Mouse (Mus musculus) heart, embryonic 13.5 days (tissue): ENCODE measurements around the gene Sgce. TPM values are rescaled to one million over a fixed set of nuclear protein-coding genes. Genes with fewer than 3 reads are reported as not detected.

Experiments used
- ATAC-seq: fragments of 200-750 bp; cut with Nextera tagmentation; 2 replicates; pipeline ENCODE4 v1.8.0; 2017; ENCODE audit warnings: moderate TSS enrichment; ENCODE audit not compliant: insufficient number of reproducible peaks, low FRiP score, low TSS enrichment; ENCODE audit errors: extremely low read depth
- H3K27ac ChIP-seq: fragments of 300-500 bp; sonication (generic); replicated peaks from 2 replicates; pipeline ENCODE4 v1.5.1; 2015; ENCODE audit warnings: moderate library complexity, mild to moderate bottlenecking, inconsistent platforms
- H3K27me3 ChIP-seq: fragments of 300-500 bp; sonication (generic); replicated peaks from 2 replicates; pipeline ENCODE4 v1.6.1; 2015; ENCODE audit warnings: mild to moderate bottlenecking, inconsistent platforms
- H3K36me3 ChIP-seq: fragments of 300-500 bp; sonication (generic); 2 replicates; pipeline ENCODE4 v1.6.1; 2015; ENCODE audit warnings: mild to moderate bottlenecking, inconsistent platforms
- H3K4me1 ChIP-seq: fragments of 300-500 bp; sonication (generic); 2 replicates; pipeline ENCODE4 v1.6.1; 2015; ENCODE audit warnings: inconsistent platforms
- H3K4me2 ChIP-seq: fragments of 300-500 bp; sonication (generic); 2 replicates; pipeline ENCODE4 v1.6.1; 2015; ENCODE audit warnings: inconsistent platforms, mild to moderate bottlenecking, moderate library complexity
- H3K4me3 ChIP-seq: fragments of 300-500 bp; sonication (generic); 2 replicates; pipeline ENCODE4 v1.5.1; 2015; ENCODE audit warnings: moderate library complexity, mild to moderate bottlenecking, inconsistent platforms
- H3K9ac ChIP-seq: fragments of 300-500 bp; sonication (generic); 2 replicates; pipeline ENCODE4 v1.6.1; 2015; ENCODE audit warnings: inconsistent platforms, mild to moderate bottlenecking, moderate library complexity
- H3K9me3 ChIP-seq: fragments of 300-500 bp; sonication (generic); 2 replicates; pipeline ENCODE4 v1.6.1; 2016; ENCODE audit warnings: inconsistent platforms
- WGBS: fragments of 180-500 bp; shearing (Covaris S2); methylation state at CpG from one replicate; pipeline ENCODE4 v1.1.7; 2015; ENCODE audit warnings: mixed read lengths; 5-methylcytosine and 5-hydroxymethylcytosine counted together
- polyA plus RNA-seq: library from polyadenylated mRNA; unstranded; fragments of >200 nt; fragmentation: Nextera tagmentation; extraction: Ambion mirVana; gene quantifications from 2 replicates; pipeline ENCODE4 v1.2.1, GENCODE M21; 2015

The Sgce gene
- polyA plus RNA-seq, 1 experiment from 2014 or later = 55.9 TPM

- H3K9me3 ChIP-seq = no peaks in the 10 kb centered on the region
- H3K27me3 ChIP-seq = no peaks in the 10 kb centered on the region
- no peaks in the 10 kb centered on the region for H3K4me1 ChIP-seq
- WGBS = 75% methylated on average over 7 of the region's 7 CpGs
- no peak overlapping the region for H3K4me2 ChIP-seq
- H3K9ac ChIP-seq = no peak overlapping the region
- ATAC-seq = no peak
- H3K27ac ChIP-seq = no peak overlapping the region
- peaks cover 46% of the 10 kb centered on the region for H3K36me3 ChIP-seq
- H3K4me3 ChIP-seq = no peak overlapping the region
Measured at GRCm38 (mm10) chr6:4642068-4642467, 104.9 kb downstream of the Sgce start.

- no peak overlapping the region for H3K27ac ChIP-seq
- WGBS = 7% methylated on average over 1 of the region's 1 CpGs
- H3K4me3 ChIP-seq = no peak overlapping the region
- ATAC-seq = no peak
- H3K9ac ChIP-seq = no peak overlapping the region
- H3K27me3 ChIP-seq = no peaks in the 10 kb centered on the region
- H3K4me2 ChIP-seq = no peak overlapping the region
- H3K36me3 ChIP-seq = peaks cover 52% of the 10 kb centered on the region
- H3K4me1 ChIP-seq = peaks cover 8% of the 10 kb centered on the region
- no peaks in the 10 kb centered on the region for H3K9me3 ChIP-seq
Measured at GRCm38 (mm10) chr6:4634804-4635203, 112.2 kb downstream of the Sgce start.

- WGBS = 86% methylated on average over 4 of the region's 4 CpGs
- Histone ChIP-seq H3K27ac (no peak overlapping the region), H3K9me3 (no peaks in the 10 kb centered on the region), H3K9ac (no peak overlapping the region), H3K4me3 (no peak overlapping the region), H3K4me2 (no peak overlapping the region), H3K27me3 (no peaks in the 10 kb centered on the region), H3K4me1 (peaks cover 8% of the 10 kb centered on the region), H3K36me3 (peaks cover 45% of the 10 kb centered on the region)
- ATAC-seq = no peak
Measured at GRCm38 (mm10) chr6:4633189-4633588, 113.8 kb downstream of the Sgce start.

GRCm38 (mm10) chr6:4631464-4631863, 115.5 kb downstream of the Sgce start:
- Histone ChIP-seq H3K27ac (no peak overlapping the region), H3K9ac (no peak overlapping the region), H3K27me3 (no peaks in the 10 kb centered on the region), H3K36me3 (peaks cover 34% of the 10 kb centered on the region), H3K4me1 (peaks cover 8% of the 10 kb centered on the region), H3K9me3 (no peaks in the 10 kb centered on the region), H3K4me2 (no peak overlapping the region), H3K4me3 (no peak overlapping the region)
- no peak for ATAC-seq
- WGBS = 68% methylated on average over 3 of the region's 3 CpGs

Other genes starting within 250 kb of the Sgce start
- 253 and 328 TPM in 2 replicates for gene Col1a2, start 242.4 kb downstream of the Sgce start, polyA plus RNA-seq
- gene Casd1, start 146.4 kb downstream of the Sgce start, polyA plus RNA-seq = 24.8 and 26.0 TPM in 2 replicates
- 2.5 and 2.6 TPM in 2 replicates for gene Peg10, start 99 bp upstream of the Sgce start, polyA plus RNA-seq
- gene Ppp1r9a, start 155.7 kb upstream of the Sgce start, polyA plus RNA-seq = 13.1 and 13.6 TPM in 2 replicates